Mouse (Mus musculus) cerebellum, adult 2 months (tissue): ENCODE data around the gene Ep400.

Experiments used
- CTCF ChIP-seq: fragments of 200-500 bp; IDR thresholded peaks from 2 replicates; pipeline ENCODE4 v1.5.1; 2011; ENCODE audit warnings: low read depth, mild to moderate bottlenecking, control low read depth, low read length, moderate library complexity, borderline replicate concordance; ENCODE audit not compliant: insufficient read depth
- POLR2A ChIP-seq: fragments of 200-500 bp; IDR thresholded peaks from 2 replicates; pipeline ENCODE4 v1.6.1; 2011; ENCODE audit warnings: low read length, control low read depth, borderline replicate concordance; ENCODE audit not compliant: insufficient read depth

GRCm38 (mm10) chr5:110659682-110660081, 110.8 kb downstream of the Ep400 start:
- no peak for TF ChIP-seq CTCF
- no peak for TF ChIP-seq POLR2A
